Mouse (Mus musculus): Measurements from ENCODE around the gene Pex26.

GRCm38 (mm10) chr6:121214221-121214620 lies 30.8 kb downstream of the Pex26 start:
- TF ChIP-seq CTCF (conservative IDR thresholded peaks at IDR 0.05; ENCODE audit: insufficient read depth, insufficient read length, low read depth, low read length) (no peak), POLR2A (IDR thresholded peaks at IDR 0.05; ENCODE audit: low read depth, low read length) (no peak)
